Mouse (Mus musculus): ENCODE results near the gene Gm9573.

Gene Gm9573

GRCm38 (mm10) chr17:35626537-35626936 lies at the start of gene Gm9573:
Gene Gm9573 (minus strand): TSS chr17:35626637.
- DNase-seq (ENCODE audit: low read depth, low spot score) = no peak

- DNase-seq (ENCODE audit: low read depth, low spot score) = peak; percentile 98
Measured at GRCm38 (mm10) chr17:35673416-35674035, 47.1 kb upstream of the Gm9573 start, which contains the start of gene Gtf2h4. Gene Gtf2h4 (minus strand): TSS chr17:35673739.

GRCm38 (mm10) chr17:35672527-35672926 lies 46.1 kb upstream of the Gm9573 start:
- no peak for DNase-seq (ENCODE audit: low read depth, low spot score)

GRCm38 (mm10) chr17:35671846-35672245 lies 45.4 kb upstream of the Gm9573 start:
- DNase-seq (ENCODE audit: low read depth, low spot score) = no peak

GRCm38 (mm10) chr17:35669731-35670130 lies 43.3 kb upstream of the Gm9573 start:
- DNase-seq (ENCODE audit: low read depth, low spot score) = no peak

GRCm38 (mm10) chr17:35667334-35668065 lies 41.1 kb upstream of the Gm9573 start, which contains the start of gene Vars2:
Gene Vars2 (minus strand): TSS chr17:35667592.
- DNase-seq (ENCODE audit: low read depth, low spot score) = peak; percentile 94

- peak; percentile 64 for DNase-seq (ENCODE audit: low read depth, low spot score)
Measured at GRCm38 (mm10) chr17:35666851-35667256, 40.4 kb upstream of the Gm9573 start.

- peak; percentile 74 for DNase-seq (ENCODE audit: low read depth, low spot score)
Measured at GRCm38 (mm10) chr17:35665957-35666515, 39.6 kb upstream of the Gm9573 start.

GRCm38 (mm10) chr17:35653086-35653485 lies 26.6 kb upstream of the Gm9573 start:
- DNase-seq (ENCODE audit: low read depth, low spot score) = peak; percentile 27

GRCm38 (mm10) chr17:35649429-35649828 lies 23.0 kb upstream of the Gm9573 start:
- no peak for DNase-seq (ENCODE audit: low read depth, low spot score)

- DNase-seq (ENCODE audit: low read depth, low spot score) = no peak
Measured at GRCm38 (mm10) chr17:35643609-35644236, 17.3 kb upstream of the Gm9573 start, which contains the start of gene Mucl3. Gene Mucl3 (minus strand): TSS chr17:35643695.

GRCm38 (mm10) chr17:35639352-35639751 lies 12.9 kb upstream of the Gm9573 start:
- no peak for DNase-seq (ENCODE audit: low read depth, low spot score)

GRCm38 (mm10) chr17:35638475-35639190 lies 12.2 kb upstream of the Gm9573 start:
- peak; percentile 97 for DNase-seq (ENCODE audit: low read depth, low spot score)

- DNase-seq (ENCODE audit: low read depth, low spot score) = peak; percentile 81
Measured at GRCm38 (mm10) chr17:35636363-35636762, 9.9 kb upstream of the Gm9573 start.

- DNase-seq (ENCODE audit: low read depth, low spot score) = peak; percentile 84
Measured at GRCm38 (mm10) chr17:35635699-35636111, 9.3 kb upstream of the Gm9573 start.

GRCm38 (mm10) chr17:35635202-35635601 lies 8.8 kb upstream of the Gm9573 start:
- peak; percentile 45 for DNase-seq (ENCODE audit: low read depth, low spot score)

- DNase-seq (ENCODE audit: low read depth, low spot score) = peak; percentile 62
Measured at GRCm38 (mm10) chr17:35633992-35634391, 7.6 kb upstream of the Gm9573 start.

- peak; percentile 71 for DNase-seq (ENCODE audit: low read depth, low spot score)
Measured at GRCm38 (mm10) chr17:35617127-35617526, 9.3 kb downstream of the Gm9573 start.

- DNase-seq (ENCODE audit: low read depth, low spot score) = no peak
Measured at GRCm38 (mm10) chr17:35601736-35602354, 24.6 kb downstream of the Gm9573 start.

GRCm38 (mm10) chr17:35601249-35601648 lies 25.2 kb downstream of the Gm9573 start, which contains the start of gene Sfta2:
Gene Sfta2 (plus strand): TSS chr17:35601549.
- DNase-seq (ENCODE audit: low read depth, low spot score) = no peak

- DNase-seq (ENCODE audit: low read depth, low spot score) = no peak
Measured at GRCm38 (mm10) chr17:35597399-35597798, 29.0 kb downstream of the Gm9573 start.
